Mouse (Mus musculus) kidney, embryonic 15.5 days (tissue): ENCODE results near the gene Gm6760. TPM values are rescaled to one million over a fixed set of nuclear protein-coding genes. Genes with fewer than 3 reads are reported as not detected.

ENCODE experiments used
- ATAC-seq: fragments of 200-750 bp; cut with Nextera tagmentation; replicated peaks from 2 replicates; pipeline ENCODE4 v1.8.0; 2017; ENCODE audit warnings: moderate TSS enrichment; ENCODE audit not compliant: low FRiP score
- H3K27ac ChIP-seq: fragments of 300-500 bp; sonication (generic); 2 replicates; pipeline ENCODE4 v1.5.1; 2015; ENCODE audit warnings: mild to moderate bottlenecking, inconsistent platforms
- H3K27me3 ChIP-seq: fragments of 300-500 bp; sonication (generic); 2 replicates; pipeline ENCODE4 v1.6.1; 2015; ENCODE audit warnings: inconsistent platforms
- H3K36me3 ChIP-seq: fragments of 300-500 bp; sonication (generic); 2 replicates; pipeline ENCODE4 v1.6.1; 2015; ENCODE audit warnings: inconsistent platforms
- H3K4me1 ChIP-seq: fragments of 300-500 bp; sonication (generic); 2 replicates; pipeline ENCODE4 v1.6.1; 2015; ENCODE audit warnings: inconsistent platforms
- H3K4me2 ChIP-seq: fragments of 300-500 bp; sonication (generic); 2 replicates; pipeline ENCODE4 v1.6.1; 2015; ENCODE audit warnings: moderate library complexity, mild to moderate bottlenecking, inconsistent platforms
- H3K4me3 ChIP-seq: fragments of 300-500 bp; sonication (generic); replicated peaks from 2 replicates; pipeline ENCODE4 v1.5.1; 2015; ENCODE audit warnings: mild to moderate bottlenecking, inconsistent platforms
- H3K9ac ChIP-seq: fragments of 300-500 bp; sonication (generic); 2 replicates; pipeline ENCODE4 v1.6.1; 2015; ENCODE audit warnings: mild to moderate bottlenecking, inconsistent platforms
- H3K9me3 ChIP-seq: fragments of 300-500 bp; sonication (generic); replicated peaks from 2 replicates; pipeline ENCODE4 v1.6.1; 2016; ENCODE audit warnings: inconsistent platforms
- WGBS: fragments of 180-500 bp; shearing (Covaris S2); methylation state at CpG from one replicate; pipeline ENCODE4 v1.1.7; 2015; ENCODE audit warnings: mixed read lengths; 5-methylcytosine and 5-hydroxymethylcytosine counted together
- polyA plus RNA-seq: library from polyadenylated mRNA; unstranded; fragments of >200 nt; fragmentation: Nextera tagmentation; extraction: Ambion mirVana; gene quantifications from 2 replicates; pipeline ENCODE4 v1.2.1, GENCODE M21; 2015

Gene Gm6760
- not detected in 2 replicates for polyA plus RNA-seq

- H3K4me3 ChIP-seq = no peak within 1 kb of the TSS
- H3K9ac ChIP-seq = no peak within 1 kb of the TSS
- H3K36me3 ChIP-seq = no peaks in the 10 kb centered on the region
- H3K27me3 ChIP-seq = no peaks in the 10 kb centered on the region
- no peaks in the 10 kb centered on the region for H3K4me1 ChIP-seq
- no peak for ATAC-seq
- no peak within 1 kb of the TSS for H3K4me2 ChIP-seq
- 60% methylated on average over 2 of the region's 2 CpGs for WGBS
- H3K27ac ChIP-seq = no peak within 1 kb of the TSS
- H3K9me3 ChIP-seq = no peaks in the 10 kb centered on the region
Measured at GRCm38 (mm10) chrX:64152098-64152497, at the start of gene Gm6760. Gene Gm6760, minus strand, starts transcription at chrX:64152198.

GRCm38 (mm10) chrX:64181246-64181645 lies 29.2 kb upstream of the Gm6760 start:
- H3K4me2 ChIP-seq = no peak overlapping the region
- H3K36me3 ChIP-seq = no peaks in the 10 kb centered on the region
- no peak for ATAC-seq
- no peaks in the 10 kb centered on the region for H3K9me3 ChIP-seq
- no peak overlapping the region for H3K9ac ChIP-seq
- H3K27me3 ChIP-seq = no peaks in the 10 kb centered on the region
- no peak overlapping the region for H3K27ac ChIP-seq
- H3K4me1 ChIP-seq = no peaks in the 10 kb centered on the region
- H3K4me3 ChIP-seq = no peak overlapping the region

- Histone ChIP-seq H3K9ac (no peak within 1 kb of the TSS), H3K36me3 (no peaks in the 10 kb centered on the region), H3K9me3 (no peaks in the 10 kb centered on the region), H3K4me1 (no peaks in the 10 kb centered on the region), H3K4me3 (no peak within 1 kb of the TSS), H3K4me2 (no peak within 1 kb of the TSS), H3K27me3 (no peaks in the 10 kb centered on the region), H3K27ac (no peak within 1 kb of the TSS)
- 87% methylated on average over 11 of the region's 11 CpGs for WGBS
- ATAC-seq = no peak
Measured at GRCm38 (mm10) chrX:64173248-64173647, 21.2 kb upstream of the Gm6760 start, which contains the start of gene 3830417A13Rik. Gene 3830417A13Rik, plus strand, starts transcription at chrX:64173548.

Other genes with a start within 250 kb of the Gm6760 start
- not detected in 2 replicates for gene 3830417A13Rik, start 21.4 kb upstream of the Gm6760 start, polyA plus RNA-seq
- 1.3 and 1.6 TPM in 2 replicates for gene Slitrk4, start 124.8 kb upstream of the Gm6760 start, polyA plus RNA-seq